ENCODE assay signal across 21 mouse cellular contexts in genomic region chr10:53412936-53413335, GRCm38 (mm10). TPM values are rescaled to one million over a fixed set of nuclear protein-coding genes. Genes with fewer than 3 reads are reported as not detected.
A peak's percentile ranks its signal among the peaks of the same experiment; 100 is the strongest.
DNase-seq lines count a peak whose midpoint lies in the region; ATAC-seq and TF ChIP-seq lines count a peak whose summit lies in the region.
"Had no signal": no experiment of that assay in that cellular context is flagged by ENCODE, and none has a peak within 500 bp of the region (broad histone marks: within the 10 kb centered on the region; RNA-seq: fewer than 3 reads in every experiment).

No protein-coding gene starts in this region.

- H3K4me2 ChIP-seq in heart, postnatal 0 days (ENCODE audit: low read depth, low read length), result no peak overlapping the region
- H3K4me2 ChIP-seq in heart, embryonic 11.5 days, result no peak overlapping the region
- H3K4me2 ChIP-seq: heart, embryonic 15.5 days; hindbrain, embryonic 14.5 days; limb, embryonic 15.5 days; midbrain, embryonic 12.5 days; neural tube, embryonic 13.5 days had no signal

- in situ Hi-C loops in ES-E14 (cut with MboI; ENCODE audit: low sequenced_read_pairs in 2 of 2, unreplicated experiment in 2 of 2), result no loop called here

- no peak for ATAC-seq in heart, postnatal 0 days (ENCODE audit: insufficient read depth, low read depth)
- ATAC-seq in heart, embryonic 11.5 days (replicated peaks; ENCODE audit: insufficient number of reproducible peaks, low FRiP score, low TSS enrichment), result no peak
- peak; percentile 36 for ATAC-seq in CD4-positive, CD25-positive, alpha-beta regulatory T cell, adult 4 months
- ATAC-seq: forebrain, embryonic 14.5 days had no signal

- DNase-seq in heart, postnatal 0 days (ENCODE audit: low spot score), result no peak
- peak; percentile 37 for DNase-seq in ES-E14 (ENCODE audit: low read depth, low spot score)
- no peak for DNase-seq in thymus, postnatal 14 days
- DNase-seq in embryo, embryonic 11 days, result no peak
- DNase-seq: adrenal gland, adult 8-10 months; cerebellum, adult 18-20 months; cerebellum, postnatal 14 days; heart, postnatal 4 days; lung, adult 18-20 months; lung, postnatal 14 days had no signal

- H3K9me3 ChIP-seq in heart, postnatal 0 days (replicated peaks; ENCODE audit: control insufficient read depth, low read length), result no peaks in the 10 kb centered on the region
- H3K9me3 ChIP-seq in heart, embryonic 11.5 days (replicated peaks; ENCODE audit: control insufficient read depth, low read length), result no peaks in the 10 kb centered on the region
- H3K9me3 ChIP-seq in ES-E14 (ENCODE audit: control insufficient read depth, insufficient read depth, low read depth, low read length), result no peaks in the 10 kb centered on the region
- H3K9me3 ChIP-seq: heart, embryonic 15.5 days; limb, embryonic 15.5 days; midbrain, embryonic 12.5 days; neural tube, embryonic 13.5 days had no signal

- no peaks in the 10 kb centered on the region for H3K36me3 ChIP-seq in heart, postnatal 0 days (replicated peaks; ENCODE audit: control insufficient read depth, insufficient read depth, low read length)
- H3K36me3 ChIP-seq in heart, embryonic 11.5 days (ENCODE audit: control insufficient read depth, insufficient read depth, low read length), result no peaks in the 10 kb centered on the region
- no peaks in the 10 kb centered on the region for H3K36me3 ChIP-seq in ES-E14 (ENCODE audit: control insufficient read depth, insufficient read depth, low read length, poor library complexity, severe bottlenecking)
- H3K36me3 ChIP-seq: heart, embryonic 15.5 days; limb, embryonic 15.5 days; midbrain, embryonic 12.5 days; neural tube, embryonic 13.5 days had no signal

- H3K9ac ChIP-seq in heart, postnatal 0 days (replicated peaks; ENCODE audit: low read depth, low read length), result no peak overlapping the region
- no peak overlapping the region for H3K9ac ChIP-seq in heart, embryonic 11.5 days (ENCODE audit: low read depth, low read length)
- no peak overlapping the region for H3K9ac ChIP-seq in ES-E14 (ENCODE audit: insufficient read depth, low read depth, low read length, poor library complexity, severe bottlenecking)
- H3K9ac ChIP-seq: heart, embryonic 15.5 days; hindbrain, embryonic 14.5 days; limb, embryonic 15.5 days; midbrain, embryonic 12.5 days; neural tube, embryonic 13.5 days had no signal

- no peak for TF ChIP-seq CTCF in heart, postnatal 0 days (IDR thresholded peaks at IDR 0.05; ENCODE audit: low read depth)

- 93% methylated on average over 3 of the region's 3 CpGs for WGBS in heart, postnatal 0 days
- WGBS in heart, embryonic 11.5 days (ENCODE audit: insufficient replicate concordance), result 86% methylated on average over 3 of the region's 3 CpGs

- H3K27ac ChIP-seq in heart, postnatal 0 days (ENCODE audit: low read depth), result peak overlapping the region; percentile 26
- no peak overlapping the region for H3K27ac ChIP-seq in heart, embryonic 11.5 days (ENCODE audit: low read depth, low read length)
- H3K27ac ChIP-seq in ES-E14 (ENCODE audit: insufficient read depth, low read depth, low read length, poor library complexity, severe bottlenecking), result no peak overlapping the region
- peak overlapping the region; percentile 65 for H3K27ac ChIP-seq in brown adipose tissue, adult 24 weeks (replicated peaks; ENCODE audit: low read depth, low read length)
- H3K27ac ChIP-seq: heart, embryonic 15.5 days; hindbrain, embryonic 14.5 days; left cerebral cortex, adult 2 months; limb, embryonic 15.5 days; midbrain, embryonic 12.5 days; neural tube, embryonic 13.5 days had no signal

- no peak for TF ChIP-seq EP300 in heart, postnatal 0 days (IDR thresholded peaks at IDR 0.05; ENCODE audit: low read depth)

- H3K4me3 ChIP-seq in heart, postnatal 0 days (ENCODE audit: low read depth, low read length), result no peak overlapping the region
- no peak overlapping the region for H3K4me3 ChIP-seq in heart, embryonic 11.5 days (ENCODE audit: low read depth, low read length)
- peak overlapping the region in 1 of 2 experiments; percentile 58; a peak in 2 of 4 replicates for H3K4me3 ChIP-seq in ES-E14 (ENCODE audit: insufficient read depth in 1 of 2, low read depth in 1 of 2, low read length in 2 of 2, poor library complexity in 1 of 2, severe bottlenecking in 1 of 2)
- no peak overlapping the region for H3K4me3 ChIP-seq in brown adipose tissue, adult 24 weeks (ENCODE audit: insufficient read depth, low read depth, low read length)
- H3K4me3 ChIP-seq: heart, embryonic 15.5 days; left cerebral cortex, adult 2 months; limb, embryonic 15.5 days; midbrain, embryonic 12.5 days; neural tube, embryonic 13.5 days had no signal

- H3K4me1 ChIP-seq in heart, postnatal 0 days (ENCODE audit: control insufficient read depth, insufficient read depth), result peaks cover 30% of the 10 kb centered on the region
- no peaks in the 10 kb centered on the region; the same call in 1 of the 2 replicates for H3K4me1 ChIP-seq in heart, embryonic 11.5 days (ENCODE audit: control insufficient read depth, insufficient read depth, low read length)
- peaks cover 5% of the 10 kb centered on the region in 2 experiments; a peak in 3 of 4 replicates for H3K4me1 ChIP-seq in ES-E14 (ENCODE audit: control insufficient read depth in 2 of 2, insufficient read depth in 2 of 2, low read length in 2 of 2, poor library complexity in 1 of 2)
- H3K4me1 ChIP-seq in brown adipose tissue, adult 24 weeks (ENCODE audit: control insufficient read depth, insufficient read depth, insufficient read length, low read length), result peaks cover 8% of the 10 kb centered on the region

- no peaks in the 10 kb centered on the region for H3K27me3 ChIP-seq in heart, postnatal 0 days (ENCODE audit: control insufficient read depth, insufficient read depth, low read length)
- no peaks in the 10 kb centered on the region for H3K27me3 ChIP-seq in heart, embryonic 11.5 days (ENCODE audit: control insufficient read depth, insufficient read depth, low read length)
- H3K27me3 ChIP-seq: CH12.LX; heart, embryonic 15.5 days; limb, embryonic 15.5 days; midbrain, embryonic 12.5 days; neural tube, embryonic 13.5 days had no signal

TF ChIP-seq in ES-E14, 5 proteins besides CTCF, POLR2A, EP300 and RAD21:
- no peak for TF ChIP-seq ZNF384 (IDR thresholded peaks at IDR 0.05; ENCODE audit: low read depth, low read length)
- no peak for TF ChIP-seq HCFC1 (IDR thresholded peaks at IDR 0.05; ENCODE audit: borderline replicate concordance, insufficient read depth, low read length)
- no peak for TF ChIP-seq CHD2 (IDR thresholded peaks at IDR 0.05; ENCODE audit: low read depth, low read length)
- TF ChIP-seq MAFK (IDR thresholded peaks at IDR 0.05; ENCODE audit: insufficient read depth, low read depth, low read length), result no peak
- no peak for TF ChIP-seq ZC3H11A (IDR thresholded peaks at IDR 0.05; ENCODE audit: borderline replicate concordance, low read depth, low read length)
TF ChIP-seq in ES-E14: peak in this region for 0.

RNA-seq across cellular contexts. Expression of gene Cep85l, which starts 33.2 kb away (rescaled TPM):
- total RNA-seq in heart, postnatal 0 days (2014; rRNA removed; ENCODE audit: low replicate concordance), result 17.6 and 21.2 TPM in 2 replicates
- 3.3 and 4.1 TPM in 2 replicates for polyA plus RNA-seq in heart, postnatal 0 days (2015; fragmentation: Nextera tagmentation; extraction: Ambion mirVana)
- 3.5 and 5.8 TPM in 2 replicates for polyA plus RNA-seq in heart, embryonic 11.5 days (2014; fragmentation: Nextera tagmentation; extraction: Ambion mirVana)
- polyA plus RNA-seq in CD4-positive, CD25-positive, alpha-beta regulatory T cell, adult 4 months (2017; shearing (Covaris generic)), result 1 to 10 TPM; 1.8 to 2.8 TPM
- total RNA-seq in ES-E14 (2012; rRNA removed), result 3.4 and 3.6 TPM in 2 replicates
- 5.7 and 7.8 TPM in 2 replicates for polyA plus RNA-seq in brown adipose tissue, adult 24 weeks (2012; ENCODE audit: insufficient read depth, insufficient read length, missing spikeins)

Comparison
In these comparisons a context has a peak if more than half of its experiments do, and no peak if none do; other contexts are left out.
1. H3K27ac ChIP-seq: peak in heart, postnatal 0 days (single experiment) and brown adipose tissue, adult 24 weeks (single experiment); none in heart, embryonic 11.5 days (single experiment) and ES-E14 (single experiment).